Mouse (Mus musculus) kidney, postnatal 10 days (tissue): Measurements from ENCODE around the gene Wfikkn2.
"Not testable (repeated sequence)": the region's sequence is repeated elsewhere in the genome, so short reads cannot be mapped to it uniquely, and the experiment has no call there.

Source experiments
- DNase-seq: peaks from one replicate; pipeline ENCODE4 v3.0.0; 2021; ENCODE audit warnings: mixed read lengths

Wfikkn2 gene

DNA sequence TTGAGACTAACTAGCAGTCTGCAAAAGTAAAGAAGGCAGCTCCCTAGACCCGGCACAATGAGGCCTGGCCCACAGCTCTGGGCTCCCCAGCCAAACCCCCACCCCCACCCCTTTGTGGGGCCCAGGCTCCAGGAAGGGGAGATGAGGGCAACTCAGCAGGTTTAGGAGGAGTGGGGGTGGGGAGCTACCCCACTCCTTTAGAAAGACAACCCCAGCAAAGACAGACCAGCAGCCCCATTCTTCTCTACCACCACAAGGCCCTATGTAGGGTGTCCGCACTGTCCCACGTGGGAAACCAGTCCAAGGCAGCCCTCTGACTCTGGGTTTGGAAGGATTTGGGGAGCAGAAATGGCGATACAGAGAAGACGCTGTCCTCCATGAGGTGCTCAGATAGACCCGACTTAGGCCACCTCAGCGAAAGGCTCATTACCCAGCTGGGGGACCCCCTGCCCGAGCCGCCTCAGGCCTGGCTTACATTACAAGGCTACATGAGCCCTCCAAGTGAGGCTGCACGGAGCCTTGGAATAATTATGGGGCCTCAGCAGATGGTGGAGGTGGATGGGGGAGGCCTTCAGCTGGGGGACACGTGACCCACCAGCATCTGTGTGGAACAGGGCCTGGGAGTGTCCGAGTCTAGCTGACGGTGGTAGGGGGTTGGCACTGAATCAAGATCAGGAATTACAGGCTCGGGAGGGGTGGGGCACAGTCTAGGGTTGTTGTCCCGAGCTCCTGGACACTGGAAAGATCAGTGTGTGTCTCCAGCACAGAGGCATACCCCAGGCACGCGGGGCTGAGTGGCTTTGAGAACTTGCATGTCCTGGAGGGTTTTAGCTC, at the start of gene Wfikkn2:
TSS of gene Wfikkn2 (minus strand) at position 51 of the 834 bp plus-strand sequence.
- DNase-seq, result no peak

DNA sequence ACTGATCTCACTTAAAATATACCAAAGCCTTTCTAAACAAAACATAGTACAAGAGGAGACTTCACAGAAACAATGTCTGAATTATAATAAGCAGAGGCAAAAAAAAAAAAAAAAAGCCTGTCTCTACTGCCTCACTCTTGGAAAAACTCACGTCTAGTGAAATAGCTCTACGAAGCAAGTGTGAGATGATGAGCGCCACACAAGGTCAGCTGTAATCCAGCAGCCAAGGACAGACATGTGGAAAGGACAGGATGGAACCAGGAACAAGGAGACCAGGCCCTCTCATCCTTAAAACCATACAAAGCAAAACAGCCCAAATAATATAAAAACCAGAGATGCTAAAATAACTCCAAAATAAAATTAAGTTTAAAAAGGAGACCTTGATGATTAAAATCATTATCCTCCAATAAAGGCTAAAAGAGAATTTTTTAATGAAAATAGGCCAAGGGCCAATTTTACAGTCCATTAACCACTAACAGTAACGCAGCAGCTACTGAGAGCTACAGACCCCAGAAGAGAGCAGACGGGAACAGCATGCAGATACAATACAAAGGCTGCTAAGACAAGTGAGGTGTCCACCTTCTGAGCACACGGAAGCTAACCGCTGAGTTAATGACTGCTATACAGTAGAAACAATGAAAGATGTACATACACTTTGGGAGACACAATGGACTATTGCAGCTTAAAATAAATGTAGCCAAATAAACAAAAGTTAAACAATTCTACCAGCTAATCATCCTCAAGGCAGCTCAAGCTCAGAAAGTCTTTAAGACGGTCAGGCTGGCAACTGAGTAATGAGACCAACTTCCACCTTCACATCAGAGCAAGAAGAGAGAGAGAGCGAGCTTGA, 49.4 kb upstream of the Wfikkn2 start:
- no peak for DNase-seq

DNA sequence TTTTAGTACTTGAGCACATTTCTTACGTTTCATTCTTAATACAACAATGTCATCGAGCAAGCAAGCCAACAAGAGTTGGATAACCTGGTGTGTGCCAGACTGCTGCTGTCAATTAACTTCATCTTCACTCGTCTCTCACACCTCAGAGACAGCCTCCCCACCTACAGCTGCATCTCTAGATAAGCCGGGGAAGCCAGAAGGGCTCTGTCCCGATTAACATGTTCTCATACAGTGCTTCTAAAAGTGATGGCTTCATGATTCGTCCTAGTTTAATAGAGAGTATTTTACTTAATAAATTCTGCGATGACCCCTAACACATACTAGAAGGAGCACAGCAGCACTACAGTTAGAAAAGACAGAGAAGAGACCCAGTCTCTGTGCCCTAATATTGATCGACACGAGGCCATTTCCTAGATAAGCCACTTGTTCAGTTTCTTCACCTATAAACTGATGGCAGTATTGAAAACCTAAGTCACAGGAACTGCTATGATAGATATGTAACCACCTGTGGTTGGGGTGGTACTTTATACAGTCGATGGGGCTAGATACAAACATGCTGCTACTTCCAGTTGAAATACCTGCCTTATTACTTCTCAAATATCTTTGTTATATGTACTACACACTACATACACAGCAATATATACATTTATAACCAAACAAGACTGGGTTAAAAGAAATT, 44.4 kb upstream of the Wfikkn2 start:
- no peak for DNase-seq

GRCm38 (mm10) chr11:94287105-94287504, 41.3 kb upstream of the Wfikkn2 start:
- DNase-seq, result no peak

GRCm38 (mm10) chr11:94285886-94286574, 40.2 kb upstream of the Wfikkn2 start:
- no peak for DNase-seq

- DNase-seq, result no peak
Measured at GRCm38 (mm10) chr11:94283536-94284099, 37.8 kb upstream of the Wfikkn2 start.

DNA sequence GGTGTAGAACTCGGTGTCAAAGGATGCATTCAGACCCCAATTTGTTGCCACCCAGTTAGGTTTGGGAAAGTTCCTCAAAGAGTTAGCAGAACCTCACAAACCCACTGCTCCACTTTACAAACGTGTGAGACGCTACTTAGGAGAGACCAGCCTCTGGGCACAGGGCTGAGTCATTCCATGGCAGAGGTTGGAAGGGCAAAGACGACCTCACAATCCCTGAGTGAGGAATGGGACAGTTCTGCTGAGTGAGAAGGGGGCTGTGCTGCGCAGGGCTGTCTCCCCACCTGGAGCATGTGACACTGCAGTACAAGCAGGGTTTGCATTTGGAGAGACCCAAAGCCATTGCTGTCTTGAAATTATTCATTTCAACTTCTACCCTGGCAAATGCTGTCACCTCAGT, 36.5 kb upstream of the Wfikkn2 start:
- no peak for DNase-seq

GRCm38 (mm10) chr11:94281199-94282181, 35.7 kb upstream of the Wfikkn2 start, which contains the start of gene Gm21885:
TSS of gene Gm21885 (plus strand) at chr11:94281873.
- DNase-seq, result peak; percentile 20

DNA sequence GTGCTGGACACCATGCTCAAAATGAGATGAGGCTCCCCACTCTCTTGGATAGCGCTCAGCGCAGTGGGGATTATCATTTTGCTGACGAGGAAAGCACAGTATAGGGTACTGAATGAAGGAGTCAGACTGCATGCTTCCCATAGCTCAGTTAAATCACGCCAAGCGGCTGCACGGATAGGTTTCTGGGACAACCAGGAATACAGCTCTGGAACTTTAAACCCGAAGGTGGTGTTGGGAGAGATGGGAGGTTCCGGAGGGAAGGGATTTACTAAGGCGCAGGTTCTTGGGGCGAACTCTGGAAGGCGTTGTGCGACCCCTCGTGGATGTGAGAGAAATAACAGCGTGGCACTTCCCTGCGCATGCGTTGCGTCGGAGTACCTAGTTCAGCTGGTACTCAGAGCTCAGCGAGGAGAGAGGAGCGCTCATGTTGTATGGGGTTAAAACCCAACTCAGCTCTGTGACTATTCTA, 31.1 kb upstream of the Wfikkn2 start:
- peak; percentile 91 for DNase-seq

DNA sequence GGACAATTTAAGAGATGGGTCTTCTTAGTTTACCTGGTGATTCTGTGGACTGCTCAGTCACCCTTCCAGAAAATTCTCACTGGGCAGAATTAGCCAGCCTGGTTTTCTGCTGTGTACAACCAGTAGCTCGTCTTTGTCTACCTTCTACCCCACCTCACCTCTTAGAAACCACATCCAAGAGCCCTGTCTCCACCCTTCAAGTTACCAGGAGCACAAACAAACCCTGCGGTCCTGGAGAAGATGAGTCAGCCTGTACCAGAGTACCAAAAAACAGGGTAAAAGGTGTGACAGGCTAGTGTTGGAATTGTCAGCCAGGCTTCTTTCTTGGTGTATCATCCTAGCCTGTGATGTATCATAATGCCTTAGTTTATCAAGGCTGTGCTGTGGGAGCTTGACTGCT, 29.9 kb upstream of the Wfikkn2 start:
- DNase-seq, result no peak

DNA sequence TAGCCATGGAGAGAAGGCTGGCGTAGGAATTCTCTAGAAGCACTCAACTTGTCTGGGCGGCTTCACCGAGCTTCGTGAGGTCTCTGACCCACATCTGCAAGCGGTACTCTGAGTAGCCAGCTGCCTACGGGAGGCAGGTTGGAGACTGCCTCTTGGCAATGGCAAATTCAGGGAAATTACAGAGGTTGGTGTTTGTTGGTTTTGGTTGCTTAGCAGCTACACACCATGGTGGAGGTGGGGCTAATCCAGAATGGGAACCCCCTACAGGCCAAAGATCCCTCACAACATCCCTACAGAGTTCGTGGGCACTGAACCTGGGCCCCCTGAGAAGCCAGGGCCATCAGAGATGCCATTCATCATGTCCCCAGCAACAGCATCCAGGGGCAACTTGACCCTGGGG, 29.4 kb upstream of the Wfikkn2 start:
- no peak for DNase-seq

- DNase-seq, result no peak
Measured at GRCm38 (mm10) chr11:94274206-94274867, 28.5 kb upstream of the Wfikkn2 start.

- no peak for DNase-seq
Measured at GRCm38 (mm10) chr11:94272960-94273927, 27.4 kb upstream of the Wfikkn2 start.

DNA sequence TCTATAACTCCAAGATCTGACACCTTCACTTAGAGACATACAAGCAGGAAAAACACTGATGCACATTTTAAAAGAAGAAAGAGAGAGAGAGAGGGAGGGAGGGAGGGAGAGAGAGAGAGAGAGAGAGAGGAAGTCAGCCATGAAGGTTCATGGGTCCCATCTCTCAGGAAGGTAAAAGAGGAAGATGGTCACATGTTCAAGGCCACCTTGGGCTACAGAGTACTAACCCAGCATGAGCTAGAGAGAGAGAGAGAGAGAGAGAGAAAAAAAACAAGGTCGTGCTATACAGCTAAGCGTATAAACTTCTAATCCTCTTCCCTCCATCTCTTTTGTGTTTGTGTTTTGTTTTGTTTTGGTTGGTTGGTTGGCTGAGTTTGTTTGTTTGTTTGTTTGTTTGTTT, 25.2 kb upstream of the Wfikkn2 start:
- no peak for DNase-seq

- no peak for DNase-seq
Measured at GRCm38 (mm10) chr11:94269906-94270305, 24.1 kb upstream of the Wfikkn2 start.

DNA sequence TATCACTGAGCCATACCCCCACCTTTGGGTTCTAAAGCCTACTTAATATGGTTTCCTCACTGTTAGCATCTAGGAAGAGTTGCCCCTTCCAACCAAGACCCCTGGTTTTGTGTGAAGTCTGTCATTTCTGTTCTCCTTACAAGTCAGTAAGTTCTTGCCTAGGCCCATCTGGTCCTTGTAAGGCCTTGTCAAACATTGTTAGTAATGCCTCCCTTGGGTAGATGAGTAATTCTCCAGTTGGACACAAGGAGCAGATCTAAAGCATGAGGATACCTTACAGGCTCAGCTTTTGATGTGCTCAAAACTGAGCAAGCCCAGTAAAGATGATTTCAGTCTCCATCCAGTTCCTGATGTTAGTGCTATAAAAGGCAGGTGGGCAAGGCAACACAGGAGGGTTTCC, 23.0 kb upstream of the Wfikkn2 start:
- DNase-seq, result no peak

GRCm38 (mm10) chr11:94266155-94266554, 20.4 kb upstream of the Wfikkn2 start:
- not testable (repeated sequence) for DNase-seq

- peak; percentile 74 for DNase-seq
Measured at GRCm38 (mm10) chr11:94265134-94265785, 19.5 kb upstream of the Wfikkn2 start.
